Mouse (Mus musculus) E14TG2a.4 (cell line): Measurements from ENCODE around the gene Dpp4.

Experiments used
- CTCF ChIP-seq: conservative IDR thresholded peaks from 2 replicates; pipeline ENCODE4 v1.5.1; 2014; ENCODE audit warnings: low read length
- NANOG ChIP-seq: IDR thresholded peaks from 2 replicates; pipeline ENCODE4 v1.6.1; 2014; ENCODE audit warnings: borderline replicate concordance, low read length, mixed read lengths
- POU5F1 ChIP-seq: IDR thresholded peaks from 2 replicates; pipeline ENCODE4 v1.6.1; 2014; ENCODE audit warnings: low read length, borderline replicate concordance

GRCm38 (mm10) chr2:62411211-62412080 lies 585 bp downstream of the Dpp4 start:
- TF ChIP-seq CTCF (no peak), POU5F1 (no peak), NANOG (no peak)
